Mouse (Mus musculus) testis, postnatal 10 days (tissue): ENCODE data around the gene Etv2.

Source experiments
- DNase-seq: peaks from one replicate; pipeline ENCODE4 v3.0.0; 2021; ENCODE audit warnings: low spot score

Gene Etv2

GRCm38 (mm10) chr7:30613529-30614112 lies 22.0 kb downstream of the Etv2 start:
- DNase-seq, result peak; percentile 86

GRCm38 (mm10) chr7:30612654-30613402 lies 22.8 kb downstream of the Etv2 start, which contains the start of gene Upk1a:
Gene Upk1a, minus strand, starts transcription at chr7:30612847.
- DNase-seq, result no peak

- no peak for DNase-seq
Measured at GRCm38 (mm10) chr7:30610043-30610442, 25.6 kb downstream of the Etv2 start.

- DNase-seq, result no peak
Measured at GRCm38 (mm10) chr7:30608476-30608875, 27.2 kb downstream of the Etv2 start.

- DNase-seq, result peak; percentile 77
Measured at GRCm38 (mm10) chr7:30607706-30608309, 27.8 kb downstream of the Etv2 start.

- no peak for DNase-seq
Measured at GRCm38 (mm10) chr7:30604944-30605343, 30.7 kb downstream of the Etv2 start.

- DNase-seq, result no peak
Measured at GRCm38 (mm10) chr7:30604424-30604823, 31.2 kb downstream of the Etv2 start.

GRCm38 (mm10) chr7:30602583-30602982 lies 33.1 kb downstream of the Etv2 start:
- no peak for DNase-seq

- no peak for DNase-seq
Measured at GRCm38 (mm10) chr7:30600651-30601050, 35.0 kb downstream of the Etv2 start.

- DNase-seq, result peak; percentile 91
Measured at GRCm38 (mm10) chr7:30599933-30600353, 35.7 kb downstream of the Etv2 start.

GRCm38 (mm10) chr7:30598786-30599185 lies 36.9 kb downstream of the Etv2 start, which contains the start of gene Zbtb32:
Gene Zbtb32, minus strand, starts transcription at chr7:30598909.
- DNase-seq, result no peak

- DNase-seq, result no peak
Measured at GRCm38 (mm10) chr7:30596811-30597210, 38.8 kb downstream of the Etv2 start.

- no peak for DNase-seq
Measured at GRCm38 (mm10) chr7:30596093-30596492, 39.6 kb downstream of the Etv2 start.

GRCm38 (mm10) chr7:30594510-30595024 lies 41.1 kb downstream of the Etv2 start:
- DNase-seq, result no peak

GRCm38 (mm10) chr7:30593579-30594509 lies 41.8 kb downstream of the Etv2 start:
- no peak for DNase-seq

GRCm38 (mm10) chr7:30592772-30593423 lies 42.8 kb downstream of the Etv2 start:
- no peak for DNase-seq

- no peak for DNase-seq
Measured at GRCm38 (mm10) chr7:30591605-30591951, 44.1 kb downstream of the Etv2 start.

- DNase-seq, result no peak
Measured at GRCm38 (mm10) chr7:30590927-30591604, 44.6 kb downstream of the Etv2 start.

- peak; percentile 96 for DNase-seq
Measured at GRCm38 (mm10) chr7:30589435-30590301, 46.0 kb downstream of the Etv2 start.
